Mouse (Mus musculus) forebrain, embryonic 13.5 days (tissue): ENCODE measurements around the gene Hist1h2bj. TPM values are rescaled to one million over a fixed set of nuclear protein-coding genes. Genes with fewer than 3 reads are reported as not detected.
A peak's percentile ranks its signal among the peaks of the same experiment; 100 is the strongest.
"Not testable (repeated sequence)": the region's sequence is repeated elsewhere in the genome, so short reads cannot be mapped to it uniquely, and the experiment has no call there.

ENCODE experiments used
- ATAC-seq: fragments of 200-750 bp; cut with Nextera tagmentation; 2 replicates; pipeline ENCODE4 v1.8.0; 2017
- H3K27ac ChIP-seq: fragments of 300-500 bp; sonication (generic); 2 replicates; pipeline ENCODE4 v1.5.1; 2015; ENCODE audit warnings: inconsistent platforms, mild to moderate bottlenecking, moderate library complexity
- H3K27me3 ChIP-seq: fragments of 300-500 bp; sonication (generic); 2 replicates; pipeline ENCODE4 v1.6.1; 2015; ENCODE audit warnings: mild to moderate bottlenecking, inconsistent platforms
- H3K36me3 ChIP-seq: fragments of 300-500 bp; sonication (generic); 2 replicates; pipeline ENCODE4 v1.6.1; 2015; ENCODE audit warnings: mild to moderate bottlenecking, inconsistent platforms; ENCODE audit not compliant: poor library complexity, severe bottlenecking
- H3K4me1 ChIP-seq: fragments of 300-500 bp; sonication (generic); 2 replicates; pipeline ENCODE4 v1.6.1; 2015; ENCODE audit warnings: inconsistent platforms
- H3K4me2 ChIP-seq: fragments of 300-500 bp; sonication (generic); 2 replicates; pipeline ENCODE4 v1.6.1; 2015; ENCODE audit warnings: inconsistent platforms, mild to moderate bottlenecking, moderate library complexity
- H3K4me3 ChIP-seq: fragments of 300-500 bp; sonication (generic); 2 replicates; pipeline ENCODE4 v1.5.1; 2015; ENCODE audit warnings: mild to moderate bottlenecking, inconsistent platforms
- H3K9ac ChIP-seq: fragments of 300-500 bp; sonication (generic); 2 replicates; pipeline ENCODE4 v1.6.1; 2015; ENCODE audit warnings: mild to moderate bottlenecking, inconsistent platforms
- H3K9me3 ChIP-seq: fragments of 300-500 bp; sonication (generic); replicated peaks from 2 replicates; pipeline ENCODE4 v1.6.1; 2016; ENCODE audit warnings: inconsistent platforms
- WGBS: fragments of 180-500 bp; shearing (Covaris S2); methylation state at CpG from one replicate; pipeline ENCODE4 v1.1.7; 2015; 5-methylcytosine and 5-hydroxymethylcytosine counted together
- polyA plus RNA-seq: library from polyadenylated mRNA; unstranded; fragments of >200 nt; fragmentation: Nextera tagmentation; extraction: Ambion mirVana; gene quantifications from 2 replicates; pipeline ENCODE4 v1.2.1, GENCODE M21; 2015

Gene Hist1h2bj
- polyA plus RNA-seq, 1 experiment from 2014 or later = 13.3 TPM

DNA sequence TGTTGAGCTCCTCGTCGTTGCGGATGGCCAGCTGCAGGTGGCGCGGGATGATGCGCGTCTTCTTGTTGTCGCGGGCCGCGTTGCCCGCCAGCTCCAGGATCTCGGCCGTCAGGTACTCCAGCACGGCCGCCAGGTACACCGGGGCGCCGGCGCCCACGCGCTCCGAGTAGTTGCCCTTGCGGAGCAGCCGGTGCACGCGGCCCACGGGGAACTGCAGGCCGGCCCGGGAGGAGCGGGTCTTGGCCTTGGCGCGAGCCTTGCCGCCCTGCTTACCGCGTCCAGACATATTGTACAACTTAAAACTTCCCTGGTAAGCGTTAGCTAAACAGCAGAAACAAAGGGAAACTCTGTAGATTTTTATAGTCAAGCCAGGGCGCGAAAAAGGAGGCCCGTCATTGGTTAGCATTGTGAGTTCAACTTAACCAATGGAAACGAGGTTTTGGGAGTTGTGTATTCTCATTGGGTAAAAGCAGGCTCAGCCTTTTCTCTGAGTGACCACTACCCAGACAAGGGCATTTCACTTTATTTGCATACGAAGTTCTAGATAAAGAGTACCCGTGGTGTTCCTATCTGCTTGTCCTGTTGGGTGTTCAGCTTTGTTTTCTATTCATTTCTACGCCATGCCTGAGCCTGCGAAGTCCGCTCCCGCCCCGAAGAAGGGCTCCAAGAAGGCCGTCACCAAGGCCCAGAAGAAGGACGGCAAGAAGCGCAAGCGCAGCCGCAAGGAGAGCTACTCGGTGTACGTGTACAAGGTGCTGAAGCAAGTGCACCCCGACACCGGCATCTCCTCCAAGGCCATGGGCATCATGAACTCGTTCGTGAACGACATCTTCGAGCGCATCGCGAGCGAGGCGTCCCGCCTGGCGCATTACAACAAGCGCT is 7.5 kb upstream of the Hist1h2bj start, which contains the start of the genes Hist1h2ah and Hist1h2bk:
Gene Hist1h2ah, minus strand, starts transcription at position 302 of the 882 bp plus-strand sequence.
Gene Hist1h2bk, plus strand, starts transcription at position 604 of the 882 bp plus-strand sequence.
- H3K9me3 ChIP-seq, H3K36me3 ChIP-seq, H3K27me3 ChIP-seq: not testable (repeated sequence)
- Histone ChIP-seq H3K4me2 (peak within 1 kb of the TSS; percentile 79), H3K9ac (peak within 1 kb of the TSS; percentile 71), H3K4me3 (peak within 1 kb of the TSS; percentile 44), H3K27ac (peak within 1 kb of the TSS; percentile 89), H3K4me1 (peaks cover 28% of the 10 kb centered on the region)
- 0% methylated on average over 25 of the region's 69 CpGs for WGBS
- peak; percentile 98 for ATAC-seq

DNA sequence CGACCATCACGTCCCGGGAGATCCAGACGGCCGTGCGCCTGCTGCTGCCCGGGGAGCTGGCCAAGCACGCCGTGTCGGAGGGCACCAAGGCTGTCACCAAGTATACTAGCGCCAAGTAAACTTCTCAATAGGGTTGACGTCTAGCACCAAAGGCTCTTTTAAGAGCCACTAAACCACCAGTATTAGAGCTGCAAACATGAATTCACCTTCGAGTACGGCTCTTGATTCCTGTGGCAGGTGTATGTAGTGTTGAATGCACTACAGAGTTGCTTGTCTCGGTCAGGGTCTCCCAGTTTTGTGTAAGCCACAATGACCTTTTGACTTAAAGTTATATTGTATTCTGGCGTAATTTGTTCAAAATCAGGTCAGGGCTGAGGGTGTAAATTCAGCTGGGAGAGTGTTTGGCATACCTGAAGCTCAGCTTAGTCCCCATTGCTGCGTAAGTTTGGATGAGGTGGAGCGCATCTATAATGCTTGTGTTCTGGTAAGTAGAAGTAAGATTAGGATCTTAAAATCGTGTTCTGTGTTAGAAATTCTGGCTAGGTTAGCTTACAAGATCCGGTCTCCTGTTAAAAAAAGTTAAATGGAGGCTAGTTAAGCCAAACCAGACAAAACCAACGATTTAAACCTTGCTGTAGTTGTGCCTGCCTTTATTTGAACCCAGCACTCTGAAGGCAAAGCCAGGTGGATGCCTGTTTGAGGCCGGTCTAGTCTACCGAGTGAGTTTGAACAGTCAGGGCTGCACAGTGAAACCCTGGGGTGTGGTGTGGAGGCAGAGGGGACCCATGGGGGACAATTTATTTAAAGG is 6.7 kb upstream of the Hist1h2bj start:
- H3K4me3 ChIP-seq = peak overlapping the region; percentile 44
- peak overlapping the region; percentile 89 for H3K27ac ChIP-seq
- WGBS = 2% methylated on average over 20 of the region's 23 CpGs
- peak overlapping the region; percentile 79 for H3K4me2 ChIP-seq
- no peaks in the 10 kb centered on the region for H3K27me3 ChIP-seq
- no peaks in the 10 kb centered on the region for H3K9me3 ChIP-seq
- peak overlapping the region; percentile 71 for H3K9ac ChIP-seq
- peaks cover 31% of the 10 kb centered on the region for H3K4me1 ChIP-seq
- H3K36me3 ChIP-seq = no peaks in the 10 kb centered on the region
- peak; percentile 9; the same call in 1 of the 2 replicates for ATAC-seq

DNA sequence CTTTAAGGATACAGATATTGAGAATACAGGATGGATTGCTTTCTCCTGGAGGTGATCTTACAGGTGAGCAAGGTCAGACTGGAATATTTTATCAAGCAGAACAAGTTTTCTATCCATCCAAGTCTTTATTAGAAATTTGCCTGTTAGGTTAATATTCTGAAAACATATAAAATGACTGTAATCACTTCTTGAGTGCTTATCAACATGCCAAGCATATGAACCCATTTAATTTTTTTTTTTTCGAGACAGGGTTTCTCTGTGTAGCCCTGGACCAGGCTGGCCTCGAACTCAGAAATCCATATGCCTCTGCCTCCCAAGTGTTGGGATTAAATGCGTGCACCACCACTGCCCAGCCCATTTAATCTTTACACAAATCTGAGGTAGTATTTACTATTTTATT is 6.0 kb upstream of the Hist1h2bj start:
- Histone ChIP-seq H3K9me3 (no peaks in the 10 kb centered on the region), H3K27me3 (no peaks in the 10 kb centered on the region), H3K27ac (peak overlapping the region; percentile 89), H3K9ac (peak overlapping the region; percentile 71), H3K36me3 (no peaks in the 10 kb centered on the region), H3K4me1 (peaks cover 37% of the 10 kb centered on the region), H3K4me3 (peak overlapping the region; percentile 44), H3K4me2 (peak overlapping the region; percentile 79)
- 58% methylated on average over 3 of the region's 3 CpGs for WGBS
- ATAC-seq = no peak

DNA sequence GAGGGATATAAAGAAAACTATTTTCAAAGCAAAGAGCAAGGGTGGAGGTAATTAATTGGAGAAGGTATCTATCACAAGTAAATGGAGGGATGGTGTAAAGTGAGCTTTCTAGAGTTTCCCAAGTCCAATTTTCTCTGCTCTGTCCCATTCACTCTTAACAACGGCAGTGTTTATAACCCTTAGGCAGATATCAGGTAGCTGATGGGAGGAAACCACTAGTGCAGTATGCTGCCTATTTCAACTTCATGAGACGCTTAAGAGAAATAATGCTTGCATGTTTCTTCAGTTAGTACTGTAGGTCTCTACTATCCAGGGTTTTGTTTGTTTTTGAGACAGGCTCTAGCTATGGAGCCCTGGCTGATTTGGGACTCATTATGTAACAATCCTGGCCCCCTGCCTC is 5.6 kb upstream of the Hist1h2bj start:
- peaks cover 40% of the 10 kb centered on the region for H3K4me1 ChIP-seq
- H3K36me3 ChIP-seq = no peaks in the 10 kb centered on the region
- no peaks in the 10 kb centered on the region for H3K9me3 ChIP-seq
- no peaks in the 10 kb centered on the region for H3K27me3 ChIP-seq
- peak overlapping the region; percentile 89 for H3K27ac ChIP-seq
- no peak overlapping the region for H3K4me2 ChIP-seq
- no peak overlapping the region for H3K4me3 ChIP-seq
- WGBS = 81% methylated on average over 2 of the region's 2 CpGs
- no peak overlapping the region for H3K9ac ChIP-seq
- ATAC-seq = no peak

DNA sequence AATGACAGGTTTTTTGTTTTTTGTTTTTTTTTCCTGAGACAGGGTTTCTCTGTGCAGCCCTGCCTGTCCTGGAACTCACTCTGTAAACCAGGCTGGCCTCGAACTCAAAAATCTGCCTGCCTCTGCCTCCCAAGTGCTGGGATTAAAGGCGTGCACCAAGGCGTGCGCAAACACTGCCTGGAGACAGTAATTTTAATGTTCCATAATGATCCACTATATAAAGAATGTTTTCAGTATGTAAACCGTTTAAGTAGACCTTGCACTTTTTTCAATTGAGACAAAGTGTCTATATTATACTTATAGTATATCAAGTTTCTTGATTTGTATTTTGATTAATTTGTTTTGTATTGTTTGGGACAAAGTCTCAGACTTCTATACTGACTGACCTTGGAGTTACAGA is 3.6 kb upstream of the Hist1h2bj start:
- 62% methylated on average over 5 of the region's 5 CpGs for WGBS
- no peak overlapping the region for H3K4me3 ChIP-seq
- no peaks in the 10 kb centered on the region for H3K9me3 ChIP-seq
- no peaks in the 10 kb centered on the region for H3K36me3 ChIP-seq
- peak overlapping the region; percentile 97; the same call in 1 of the 2 replicates for H3K27ac ChIP-seq
- H3K4me1 ChIP-seq = peaks cover 41% of the 10 kb centered on the region
- no peaks in the 10 kb centered on the region for H3K27me3 ChIP-seq
- H3K9ac ChIP-seq = no peak overlapping the region
- ATAC-seq = no peak
- no peak overlapping the region for H3K4me2 ChIP-seq

DNA sequence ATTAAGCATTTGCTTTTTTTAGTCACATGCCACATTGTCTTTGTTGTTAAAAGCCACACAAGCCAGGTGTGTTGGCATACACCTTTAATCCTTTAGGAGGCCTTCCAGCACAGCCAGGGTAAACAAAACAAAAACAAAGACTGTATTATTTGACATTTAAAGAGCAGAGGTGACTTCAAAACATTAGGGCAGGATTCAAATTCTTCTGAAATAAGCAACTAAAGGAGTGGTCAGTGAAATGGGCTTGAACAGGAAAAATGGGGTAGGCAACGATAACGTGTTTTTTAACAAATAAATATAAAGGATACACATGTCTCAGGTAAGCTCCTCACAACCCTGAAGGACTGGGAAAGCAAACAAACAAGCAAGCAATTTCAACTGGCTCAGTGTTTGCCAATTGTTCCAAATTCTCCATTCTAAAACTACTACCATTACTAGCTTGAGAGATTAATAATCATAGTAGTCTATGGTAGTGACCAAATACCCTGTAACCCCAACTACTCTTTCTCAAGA is 3.0 kb upstream of the Hist1h2bj start:
- no peak for ATAC-seq
- peak overlapping the region; percentile 71 for H3K9ac ChIP-seq
- H3K27ac ChIP-seq = peak overlapping the region; percentile 97

DNA sequence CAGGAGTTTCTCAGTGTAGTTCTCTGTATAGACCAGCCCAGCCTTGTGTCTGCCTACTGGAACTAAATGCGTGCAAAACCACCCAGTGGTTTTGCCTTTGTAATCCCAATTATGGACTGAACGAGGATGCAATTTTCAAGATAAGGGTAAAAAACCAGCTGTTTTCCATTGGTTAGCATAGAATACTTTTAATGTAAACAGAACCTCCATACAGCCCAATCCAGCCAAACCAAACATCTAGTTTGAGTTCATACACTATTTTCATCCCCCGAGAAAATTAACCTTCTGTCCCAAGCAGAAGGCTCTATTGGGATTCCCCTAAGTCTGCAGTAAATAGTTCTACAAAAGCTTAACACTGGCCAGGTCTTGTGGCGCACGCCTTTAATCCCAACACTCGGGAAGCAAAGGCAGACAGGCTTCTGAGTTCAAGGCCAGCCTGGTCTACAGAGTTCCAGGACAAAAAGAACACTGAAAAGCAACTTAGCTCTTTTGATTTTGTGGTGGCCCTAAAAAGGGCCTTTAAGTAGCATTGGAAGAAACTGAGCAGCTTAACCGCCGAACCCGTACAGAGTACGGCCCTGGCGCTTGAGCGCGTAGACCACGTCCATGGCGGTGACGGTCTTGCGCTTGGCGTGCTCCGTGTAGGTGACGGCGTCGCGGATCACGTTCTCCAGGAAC is 2.4 kb upstream of the Hist1h2bj start:
- H3K4me2 ChIP-seq = peak overlapping the region; percentile 82
- H3K36me3 ChIP-seq = no peaks in the 10 kb centered on the region

More for the DNA sequence above, 3.0 kb upstream of the Hist1h2bj start:
- peaks cover 37% of the 10 kb centered on the region for H3K4me1 ChIP-seq
- WGBS = 8% methylated on average over 2 of the region's 2 CpGs
- H3K4me3 ChIP-seq = peak overlapping the region; percentile 51
- no peaks in the 10 kb centered on the region for H3K27me3 ChIP-seq
- H3K9me3 ChIP-seq = no peaks in the 10 kb centered on the region
- peak overlapping the region; percentile 82 for H3K4me2 ChIP-seq
- no peaks in the 10 kb centered on the region for H3K36me3 ChIP-seq

DNA sequence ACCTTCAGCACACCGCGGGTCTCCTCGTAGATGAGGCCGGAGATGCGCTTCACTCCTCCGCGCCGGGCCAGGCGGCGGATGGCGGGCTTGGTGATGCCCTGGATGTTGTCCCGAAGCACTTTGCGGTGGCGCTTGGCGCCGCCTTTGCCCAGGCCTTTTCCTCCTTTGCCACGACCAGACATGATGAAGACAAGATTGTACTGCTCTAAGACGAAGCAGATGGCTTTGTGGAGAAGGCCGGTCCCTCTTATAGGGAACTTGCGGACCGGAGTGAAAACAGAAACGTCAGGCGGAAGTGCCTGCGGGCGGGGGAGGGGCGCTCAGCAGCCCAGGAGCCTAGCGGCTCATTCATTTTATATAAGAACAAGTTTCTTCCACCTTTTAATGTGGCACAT is 1.9 kb upstream of the Hist1h2bj start, which contains the start of gene Hist1h4i:
Gene Hist1h4i, minus strand, starts transcription at position 221 of the 395 bp plus-strand sequence.
- under 1% methylated on average over 27 of the region's 27 CpGs for WGBS
- Histone ChIP-seq H3K4me1 (peaks cover 36% of the 10 kb centered on the region), H3K27ac (peak within 1 kb of the TSS; percentile 97), H3K4me2 (peak within 1 kb of the TSS; percentile 82), H3K9ac (peak within 1 kb of the TSS; percentile 71), H3K4me3 (peak within 1 kb of the TSS; percentile 51)
- not testable (repeated sequence) for H3K36me3 ChIP-seq, H3K27me3 ChIP-seq, H3K9me3 ChIP-seq
- peak; percentile 66 for ATAC-seq

More for the DNA sequence above, 2.4 kb upstream of the Hist1h2bj start:
- WGBS = 0% methylated on average over 19 of the region's 24 CpGs
- peak; percentile 19 for ATAC-seq
- Histone ChIP-seq H3K27me3 (no peaks in the 10 kb centered on the region), H3K4me3 (peak overlapping the region; percentile 51), H3K27ac (peak overlapping the region; percentile 97), H3K4me1 (peaks cover 37% of the 10 kb centered on the region), H3K9ac (peak overlapping the region; percentile 71), H3K9me3 (no peaks in the 10 kb centered on the region)

DNA sequence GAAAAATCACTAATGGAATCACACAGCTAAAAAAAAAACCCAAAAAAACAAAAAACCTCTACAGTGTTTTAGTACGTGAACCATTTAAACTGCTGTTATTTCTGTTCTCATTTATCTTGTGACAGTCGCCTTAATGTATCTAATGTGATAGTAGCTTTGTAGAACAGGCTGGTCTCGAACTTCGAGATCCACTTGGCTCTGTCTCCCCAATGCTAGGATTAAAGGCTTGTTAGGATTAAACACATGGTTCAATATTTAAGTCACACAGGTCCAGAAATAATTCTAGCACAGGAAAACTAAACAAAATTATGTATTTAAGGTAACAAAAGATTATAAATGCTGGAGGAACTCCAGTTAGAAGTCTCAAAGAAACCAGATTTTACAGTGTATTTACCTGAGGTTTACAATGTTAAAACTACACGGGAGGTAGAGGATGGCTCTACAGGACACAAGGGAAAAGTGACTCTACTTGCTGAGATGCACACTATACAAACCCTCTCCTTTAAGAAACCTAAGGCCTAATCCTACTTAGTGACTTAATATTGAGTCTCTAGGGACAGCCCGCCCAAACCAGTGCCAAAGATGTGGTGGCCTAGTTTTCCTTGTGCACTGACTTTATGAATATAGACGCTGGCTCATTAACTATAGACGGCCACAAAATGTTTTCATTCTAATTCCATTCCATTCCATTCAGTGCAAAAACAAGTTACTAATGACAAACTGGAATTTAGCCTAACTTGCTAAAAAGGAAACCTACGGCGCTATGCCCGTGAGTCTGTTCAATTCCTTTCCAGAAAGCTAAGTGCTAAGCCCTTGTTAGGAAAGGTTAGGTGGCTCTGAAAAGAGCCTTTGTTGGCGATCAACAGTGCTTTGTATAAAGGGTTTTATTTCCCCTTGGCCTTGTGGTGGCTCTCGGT is 1.1 kb upstream of the Hist1h2bj start:
- ATAC-seq = no peak
- no peaks in the 10 kb centered on the region for H3K36me3 ChIP-seq
- WGBS = 1% methylated on average over 13 of the region's 13 CpGs
- H3K4me1 ChIP-seq = peaks cover 28% of the 10 kb centered on the region
- peak overlapping the region; percentile 51 for H3K4me3 ChIP-seq
- H3K4me2 ChIP-seq = peak overlapping the region; percentile 82
- no peaks in the 10 kb centered on the region for H3K27me3 ChIP-seq
- H3K9me3 ChIP-seq = no peaks in the 10 kb centered on the region
- peak overlapping the region; percentile 70 for H3K9ac ChIP-seq
- H3K27ac ChIP-seq = peak overlapping the region; percentile 97

DNA sequence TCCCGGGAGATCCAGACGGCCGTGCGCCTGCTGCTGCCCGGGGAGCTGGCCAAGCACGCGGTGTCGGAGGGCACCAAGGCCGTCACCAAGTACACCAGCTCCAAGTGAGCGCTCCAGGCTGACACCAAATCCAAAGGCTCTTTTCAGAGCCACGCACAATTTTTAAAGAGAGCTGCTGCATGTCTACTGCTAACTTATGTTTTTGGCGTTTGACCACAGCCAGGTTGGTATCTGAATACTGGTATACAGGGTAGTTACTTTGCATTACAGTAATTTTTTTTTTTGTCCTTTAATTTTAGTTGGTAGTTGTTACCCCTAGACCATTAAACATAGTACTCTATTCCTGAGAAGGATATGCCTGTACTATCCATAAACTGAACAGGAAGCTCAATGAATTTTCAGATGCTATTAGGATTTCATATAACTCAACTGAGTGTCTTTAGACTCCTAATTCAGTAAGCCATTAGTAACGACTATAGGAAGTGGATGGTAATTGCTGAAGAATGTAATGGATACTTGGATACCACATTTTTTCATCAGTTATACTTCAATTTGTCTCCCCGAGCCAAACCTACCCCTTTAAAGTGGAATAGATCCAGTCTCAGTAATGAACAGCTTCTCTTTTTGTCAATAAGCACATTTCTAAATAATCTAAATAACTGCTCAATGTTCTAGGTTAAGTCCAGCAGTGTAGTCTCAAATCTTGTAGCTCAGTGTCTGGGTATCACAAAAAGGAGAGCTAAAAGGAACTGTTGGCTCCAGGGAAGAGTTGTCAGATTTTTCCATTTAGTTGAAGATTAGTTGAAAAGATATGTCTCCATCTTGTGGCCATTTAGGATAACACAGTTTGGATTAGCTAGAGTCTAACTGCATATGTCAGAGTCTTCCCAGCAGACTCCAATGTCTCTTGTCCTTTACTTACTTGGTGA is 753 bp downstream of the Hist1h2bj start:
- Histone ChIP-seq H3K27ac (peak overlapping the region; percentile 88), H3K4me2 (peak overlapping the region; percentile 65), H3K9me3 (no peaks in the 10 kb centered on the region), H3K27me3 (no peaks in the 10 kb centered on the region), H3K4me1 (peaks cover 27% of the 10 kb centered on the region), H3K36me3 (no peaks in the 10 kb centered on the region), H3K9ac (peak overlapping the region; percentile 71), H3K4me3 (peak overlapping the region; percentile 43)
- peak; percentile 16 for ATAC-seq
- under 1% methylated on average over 9 of the region's 14 CpGs for WGBS
